Mouse (Mus musculus) liver, embryonic 14.5 days (tissue): Measurements from ENCODE around the gene Caskin2.

Experiments
- CTCF ChIP-seq: IDR thresholded peaks from 2 replicates; pipeline ENCODE4 v1.5.1; 2016; ENCODE audit warnings: antibody characterized with exemption, low read depth, control low read depth
- EP300 ChIP-seq: IDR thresholded peaks from 2 replicates; pipeline ENCODE4 v1.6.1; 2016; ENCODE audit warnings: antibody characterized with exemption, low read depth

- TF ChIP-seq CTCF (no peak), EP300 (no peak)
Measured at GRCm38 (mm10) chr11:115838895-115839311, 25.5 kb upstream of the Caskin2 start.
